Mouse (Mus musculus) heart, adult 2 months (tissue): Measurements from ENCODE around the gene Slc17a8. TPM values are rescaled to one million over a fixed set of nuclear protein-coding genes. Genes with fewer than 3 reads are reported as not detected.
"Not testable (repeated sequence)": the region's sequence is repeated elsewhere in the genome, so short reads cannot be mapped to it uniquely, and the experiment has no call there.

ENCODE experiments used
- DNase-seq, 2 experiments: peaks; one replicate each; pipeline ENCODE4 v3.0.0; 2021
- H3K27ac ChIP-seq: fragments of 200-600 bp; 2 replicates; pipeline ENCODE4 v1.8.1; 2022
- H3K27me3 ChIP-seq: fragments of 200-500 bp; 2 replicates; pipeline ENCODE4 v1.6.1; 2012; ENCODE audit warnings: mild to moderate bottlenecking, low read length, inconsistent platforms, mixed read lengths; ENCODE audit not compliant: control insufficient read depth, insufficient read depth
- H3K36me3 ChIP-seq: fragments of 200-500 bp; 2 replicates; pipeline ENCODE4 v1.6.1; 2012; ENCODE audit warnings: low read length, inconsistent platforms; ENCODE audit not compliant: control insufficient read depth, insufficient read depth
- H3K4me1 ChIP-seq: fragments of 200-500 bp; 2 replicates; pipeline ENCODE4 v1.6.1; 2011; ENCODE audit warnings: low read length; ENCODE audit not compliant: control insufficient read depth, insufficient read depth
- H3K4me3 ChIP-seq: fragments of 200-600 bp; 2 replicates; pipeline ENCODE4 v1.8.1; 2022
- H3K79me2 ChIP-seq: fragments of 200-500 bp; replicated peaks from 2 replicates; pipeline ENCODE4 v1.6.1; 2012; ENCODE audit warnings: mild to moderate bottlenecking, inconsistent platforms, low read length, moderate library complexity, mixed read lengths; ENCODE audit not compliant: control insufficient read depth, insufficient read depth
- H3K9ac ChIP-seq: fragments of 200-500 bp; 2 replicates; pipeline ENCODE4 v1.6.1; 2012; ENCODE audit warnings: low read depth, mild to moderate bottlenecking, control low read depth, inconsistent platforms, low read length, mixed read lengths
- CTCF ChIP-seq: fragments of 200-600 bp; IDR thresholded peaks from 2 replicates; pipeline ENCODE4 v1.8.1; 2022; ENCODE audit warnings: antibody characterized with exemption, mild to moderate bottlenecking, moderate library complexity
- EP300 ChIP-seq: fragments of 200-500 bp; IDR thresholded peaks from 2 replicates; pipeline ENCODE4 v1.6.1; 2011; ENCODE audit warnings: low read depth, low read length, control low read depth; ENCODE audit not compliant: insufficient read depth
- POLR2A ChIP-seq: fragments of 200-500 bp; IDR thresholded peaks from 2 replicates; pipeline ENCODE4 v1.6.1; 2011; ENCODE audit warnings: mild to moderate bottlenecking, low read depth, low read length, control low read depth; ENCODE audit not compliant: insufficient read depth
- WGBS: fragments of 180-500 bp; shearing (Covaris S2); methylation state at CpG from one replicate; pipeline ENCODE4 v1.1.7; 2018; 5-methylcytosine and 5-hydroxymethylcytosine counted together
- intact Hi-C: fragments of 180-260 bp; cut with DNase I; formaldehyde crosslinking; loops from one replicate; pipeline ENCODE4 v1.15.1; 2025
- polyA plus RNA-seq: library from polyadenylated mRNA; depleted of rRNA; stranded (reverse); fragments of >200 nt; gene quantifications from 2 replicates; pipeline ENCODE4 v1.2.3, GENCODE M21; 2012
- total RNA-seq, 2 experiments: library from RNA; stranded (reverse); gene quantifications; 2 replicates each; pipeline ENCODE4 v1.2.3; 2021

The Slc17a8 gene
- total and polyA plus RNA-seq, 3 experiments = not detected

- no peak overlapping the region for H3K27ac ChIP-seq
- WGBS = 76% methylated on average over 2 of the region's 2 CpGs
- no peaks in the 10 kb centered on the region for H3K36me3 ChIP-seq
- H3K9ac ChIP-seq = no peak overlapping the region
- no peaks in the 10 kb centered on the region for H3K27me3 ChIP-seq
- no peak overlapping the region for H3K4me3 ChIP-seq
- intact Hi-C loops = no loop called here
- no peaks in the 10 kb centered on the region for H3K4me1 ChIP-seq
- no peak for TF ChIP-seq EP300
- TF ChIP-seq CTCF = no peak
- TF ChIP-seq POLR2A = no peak
- no peaks in the 10 kb centered on the region for H3K79me2 ChIP-seq
- DNase-seq = no peak
Measured at GRCm38 (mm10) chr10:89567391-89567790, 53.7 kb downstream of the Slc17a8 start.

- H3K4me3 ChIP-seq = no peak overlapping the region
- no peaks in the 10 kb centered on the region for H3K36me3 ChIP-seq
- no peaks in the 10 kb centered on the region for H3K27me3 ChIP-seq
- TF ChIP-seq CTCF (no peak), POLR2A (no peak), EP300 (no peak)
- no peaks in the 10 kb centered on the region for H3K4me1 ChIP-seq
- 88% methylated on average over 9 of the region's 9 CpGs for WGBS
- H3K9ac ChIP-seq = no peak overlapping the region
- H3K27ac ChIP-seq = no peak overlapping the region
- DNase-seq = no peak
- intact Hi-C loops = no loop called here
- H3K79me2 ChIP-seq = no peaks in the 10 kb centered on the region
Measured at GRCm38 (mm10) chr10:89565301-89566022, 55.6 kb downstream of the Slc17a8 start.

- Histone ChIP-seq H3K79me2 (no peaks in the 10 kb centered on the region), H3K27me3 (no peaks in the 10 kb centered on the region), H3K27ac (no peak overlapping the region), H3K36me3 (no peaks in the 10 kb centered on the region), H3K4me1 (no peaks in the 10 kb centered on the region), H3K4me3 (no peak overlapping the region), H3K9ac (no peak overlapping the region)
- DNase-seq = no peak
- intact Hi-C loops = no loop called here
- WGBS = 82% methylated on average over 6 of the region's 6 CpGs
- TF ChIP-seq POLR2A (no peak), EP300 (no peak), CTCF (no peak)
Measured at GRCm38 (mm10) chr10:89562113-89562512, 58.9 kb downstream of the Slc17a8 start.

GRCm38 (mm10) chr10:89559351-89559750 lies 61.7 kb downstream of the Slc17a8 start:
- WGBS = 45% methylated on average over 3 of the region's 3 CpGs
- DNase-seq = no peak
- Histone ChIP-seq H3K36me3 (no peaks in the 10 kb centered on the region), H3K27ac (no peak overlapping the region), H3K4me3 (no peak overlapping the region), H3K79me2 (no peaks in the 10 kb centered on the region), H3K27me3 (no peaks in the 10 kb centered on the region), H3K4me1 (no peaks in the 10 kb centered on the region), H3K9ac (no peak overlapping the region)
- intact Hi-C loops = no loop called here
- no peak for TF ChIP-seq EP300
- no peak for TF ChIP-seq POLR2A
- TF ChIP-seq CTCF = no peak

GRCm38 (mm10) chr10:89554885-89555284 lies 66.2 kb downstream of the Slc17a8 start:
- intact Hi-C loops, H3K79me2 ChIP-seq: not testable (repeated sequence)
- WGBS = 83% methylated on average over 13 of the region's 13 CpGs

GRCm38 (mm10) chr10:89553855-89554254 lies 67.2 kb downstream of the Slc17a8 start:
- H3K27ac ChIP-seq, H3K36me3 ChIP-seq, H3K4me3 ChIP-seq, H3K9ac ChIP-seq, H3K4me1 ChIP-seq, H3K79me2 ChIP-seq, intact Hi-C loops, H3K27me3 ChIP-seq, DNase-seq: not testable (repeated sequence)
- WGBS = 86% methylated on average over 7 of the region's 7 CpGs

More at GRCm38 (mm10) chr10:89554885-89555284, 66.2 kb downstream of the Slc17a8 start:
- DNase-seq, H3K27me3 ChIP-seq, H3K4me1 ChIP-seq, H3K4me3 ChIP-seq, H3K27ac ChIP-seq, H3K9ac ChIP-seq, H3K36me3 ChIP-seq: not testable (repeated sequence)
